Mouse (Mus musculus) bone marrow macrophage, adult 2 months (primary cell): Measurements from ENCODE around the gene Gm10944.

Experiments used
- CTCF ChIP-seq: IDR thresholded peaks from 2 replicates; pipeline ENCODE4 v1.5.1; 2012; ENCODE audit warnings: low read depth, mild to moderate bottlenecking, low read length, moderate library complexity
- POLR2A ChIP-seq: IDR thresholded peaks from 2 replicates; pipeline ENCODE4 v1.6.1; 2012; ENCODE audit warnings: mild to moderate bottlenecking, low read depth, low read length, borderline replicate concordance

DNA sequence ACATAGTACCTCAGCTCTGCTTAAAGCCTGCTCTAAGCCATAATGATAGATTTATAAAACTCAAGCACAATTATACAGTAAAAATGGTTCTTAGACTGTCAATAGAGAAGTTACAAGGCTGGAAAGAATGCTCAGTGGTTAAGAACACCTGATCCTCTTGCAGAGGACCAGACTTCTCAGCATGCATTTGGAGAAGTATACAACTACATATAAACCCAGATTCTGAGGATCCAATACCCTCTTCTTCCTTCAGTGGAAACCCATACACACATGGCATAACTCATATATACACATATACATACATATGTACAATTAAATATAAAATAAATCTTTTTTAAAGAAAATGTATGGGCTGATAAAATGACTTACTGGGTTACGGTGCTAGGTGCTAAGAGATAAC, at the start of gene Gm10944:
- TF ChIP-seq POLR2A (no peak), CTCF (no peak)
